Mouse (Mus musculus) forebrain, embryonic 15.5 days (tissue): Measurements from ENCODE around the gene Itgb2. TPM values are rescaled to one million over a fixed set of nuclear protein-coding genes. Genes with fewer than 3 reads are reported as not detected.

Experiments used
- ATAC-seq: fragments of 200-750 bp; cut with Nextera tagmentation; replicated peaks from 2 replicates; pipeline ENCODE4 v1.8.0; 2017; ENCODE audit warnings: mild to moderate bottlenecking, moderate TSS enrichment, moderate library complexity
- H3K27ac ChIP-seq: fragments of 300-500 bp; sonication (generic); replicated peaks from 2 replicates; pipeline ENCODE4 v1.5.1; 2015; ENCODE audit warnings: mild to moderate bottlenecking, inconsistent platforms
- H3K27me3 ChIP-seq: fragments of 300-500 bp; sonication (generic); 2 replicates; pipeline ENCODE4 v1.6.1; 2015; ENCODE audit warnings: inconsistent platforms
- H3K36me3 ChIP-seq: fragments of 300-500 bp; sonication (generic); 2 replicates; pipeline ENCODE4 v1.6.1; 2015; ENCODE audit warnings: mild to moderate bottlenecking, inconsistent platforms
- H3K4me1 ChIP-seq: fragments of 300-500 bp; sonication (generic); 2 replicates; pipeline ENCODE4 v1.6.1; 2015; ENCODE audit warnings: inconsistent platforms
- H3K4me2 ChIP-seq: fragments of 300-500 bp; sonication (generic); replicated peaks from 2 replicates; pipeline ENCODE4 v1.6.1; 2015; ENCODE audit warnings: mild to moderate bottlenecking, inconsistent platforms
- H3K4me3 ChIP-seq: fragments of 300-500 bp; sonication (generic); 2 replicates; pipeline ENCODE4 v1.5.1; 2015; ENCODE audit warnings: mild to moderate bottlenecking, inconsistent platforms
- H3K9ac ChIP-seq: fragments of 300-500 bp; sonication (generic); replicated peaks from 2 replicates; pipeline ENCODE4 v1.6.1; 2015; ENCODE audit warnings: mild to moderate bottlenecking, inconsistent platforms
- H3K9me3 ChIP-seq: fragments of 300-500 bp; sonication (generic); 2 replicates; pipeline ENCODE4 v1.6.1; 2016; ENCODE audit warnings: inconsistent platforms
- WGBS: fragments of 180-500 bp; shearing (Covaris S2); methylation state at CpG from one replicate; pipeline ENCODE4 v1.1.7; 2015; ENCODE audit warnings: mixed read lengths; 5-methylcytosine and 5-hydroxymethylcytosine counted together
- polyA plus RNA-seq: library from polyadenylated mRNA; unstranded; fragments of >200 nt; fragmentation: Nextera tagmentation; extraction: Ambion mirVana; gene quantifications from 2 replicates; pipeline ENCODE4 v1.2.1, GENCODE M21; 2015

The Itgb2 gene
- polyA plus RNA-seq, 1 experiment from 2014 or later: 0.87 TPM

- H3K27me3 ChIP-seq: no peaks in the 10 kb centered on the region
- WGBS: 89% methylated on average over 5 of the region's 5 CpGs
- H3K27ac ChIP-seq: no peak overlapping the region
- no peak overlapping the region for H3K4me2 ChIP-seq
- H3K9me3 ChIP-seq: no peaks in the 10 kb centered on the region
- peaks cover 16% of the 10 kb centered on the region for H3K4me1 ChIP-seq
- H3K4me3 ChIP-seq: no peak overlapping the region
- no peaks in the 10 kb centered on the region for H3K36me3 ChIP-seq
- ATAC-seq: no peak
- H3K9ac ChIP-seq: no peak overlapping the region
These were observed 9.6 kb upstream of the Itgb2 start for GRCm38 (mm10) chr10:77520497-77520896.

GRCm38 (mm10) chr10:77522021-77522731 is 7.9 kb upstream of the Itgb2 start:
- H3K27ac ChIP-seq: no peak overlapping the region
- H3K4me1 ChIP-seq: 0 out of 2 replicates have a peak, but pooled peaks cover 6% of the 10 kb centered on the region
- H3K36me3 ChIP-seq: no peaks in the 10 kb centered on the region
- no peaks in the 10 kb centered on the region for H3K27me3 ChIP-seq
- 0 out of 2 replicates have a peak, but pooled peaks have one; percentile 47 for ATAC-seq
- H3K4me3 ChIP-seq: peak overlapping the region; percentile 34
- WGBS: 11% methylated on average over 18 of the region's 18 CpGs
- peak overlapping the region; percentile 45 for H3K9ac ChIP-seq
- no peaks in the 10 kb centered on the region for H3K9me3 ChIP-seq
- peak overlapping the region; percentile 50 for H3K4me2 ChIP-seq

GRCm38 (mm10) chr10:77522746-77523145 is 7.3 kb upstream of the Itgb2 start:
- no peaks in the 10 kb centered on the region for H3K9me3 ChIP-seq
- peak overlapping the region; percentile 45 for H3K9ac ChIP-seq
- peak overlapping the region; percentile 50 for H3K4me2 ChIP-seq
- H3K27ac ChIP-seq: no peak overlapping the region
- WGBS: 52% methylated on average over 12 of the region's 12 CpGs
- H3K27me3 ChIP-seq: no peaks in the 10 kb centered on the region
- H3K4me3 ChIP-seq: peak overlapping the region; percentile 34
- 0 out of 2 replicates have a peak, but pooled peaks cover 6% of the 10 kb centered on the region for H3K4me1 ChIP-seq
- H3K36me3 ChIP-seq: no peaks in the 10 kb centered on the region
- ATAC-seq: peak; percentile 32; the same call in 1 of the 2 replicates

- Histone ChIP-seq H3K36me3 (no peaks in the 10 kb centered on the region), H3K4me1 (0 out of 2 replicates have a peak, but pooled peaks cover 6% of the 10 kb centered on the region), H3K4me2 (no peak overlapping the region), H3K9me3 (no peaks in the 10 kb centered on the region), H3K27me3 (no peaks in the 10 kb centered on the region), H3K9ac (no peak overlapping the region), H3K27ac (no peak overlapping the region), H3K4me3 (no peak overlapping the region)
- WGBS: 78% methylated on average over 7 of the region's 7 CpGs
- no peak for ATAC-seq
These were observed 6.7 kb upstream of the Itgb2 start for GRCm38 (mm10) chr10:77523321-77523720.

- H3K4me3 ChIP-seq: no peak overlapping the region
- 94% methylated on average over 2 of the region's 2 CpGs for WGBS
These were observed 3.6 kb upstream of the Itgb2 start for GRCm38 (mm10) chr10:77526488-77526887.

GRCm38 (mm10) chr10:77528634-77529033 is 1.4 kb upstream of the Itgb2 start:
- H3K27ac ChIP-seq: no peak overlapping the region
- no peaks in the 10 kb centered on the region for H3K36me3 ChIP-seq
- H3K4me2 ChIP-seq: no peak overlapping the region
- no peak overlapping the region for H3K4me3 ChIP-seq
- ATAC-seq: no peak
- 91% methylated on average over 6 of the region's 6 CpGs for WGBS
- H3K27me3 ChIP-seq: no peaks in the 10 kb centered on the region
- H3K9me3 ChIP-seq: no peaks in the 10 kb centered on the region
- H3K4me1 ChIP-seq: no peaks in the 10 kb centered on the region
- no peak overlapping the region for H3K9ac ChIP-seq

More at GRCm38 (mm10) chr10:77526488-77526887, 3.6 kb upstream of the Itgb2 start:
- no peak for ATAC-seq
- Histone ChIP-seq H3K36me3 (no peaks in the 10 kb centered on the region), H3K4me1 (0 out of 2 replicates have a peak, but pooled peaks cover 6% of the 10 kb centered on the region), H3K27me3 (no peaks in the 10 kb centered on the region), H3K4me2 (no peak overlapping the region), H3K9ac (no peak overlapping the region), H3K9me3 (no peaks in the 10 kb centered on the region), H3K27ac (no peak overlapping the region)

GRCm38 (mm10) chr10:77531026-77532019 is 1.3 kb downstream of the Itgb2 start:
- no peak overlapping the region for H3K27ac ChIP-seq
- H3K27me3 ChIP-seq: no peaks in the 10 kb centered on the region
- no peak overlapping the region for H3K4me2 ChIP-seq
- no peak overlapping the region for H3K4me3 ChIP-seq
- no peaks in the 10 kb centered on the region for H3K9me3 ChIP-seq
- WGBS: 92% methylated on average over 6 of the region's 6 CpGs
- no peak overlapping the region for H3K9ac ChIP-seq
- no peak for ATAC-seq
- H3K4me1 ChIP-seq: no peaks in the 10 kb centered on the region
- no peaks in the 10 kb centered on the region for H3K36me3 ChIP-seq

GRCm38 (mm10) chr10:77532020-77532413 is 2.0 kb downstream of the Itgb2 start:
- Histone ChIP-seq H3K27ac (no peak overlapping the region), H3K36me3 (no peaks in the 10 kb centered on the region), H3K9ac (no peak overlapping the region), H3K9me3 (no peaks in the 10 kb centered on the region), H3K4me3 (no peak overlapping the region), H3K4me1 (no peaks in the 10 kb centered on the region), H3K4me2 (no peak overlapping the region), H3K27me3 (no peaks in the 10 kb centered on the region)
- 91% methylated on average over 1 of the region's 1 CpGs for WGBS
- ATAC-seq: no peak

GRCm38 (mm10) chr10:77536727-77537126 is 6.7 kb downstream of the Itgb2 start:
- Histone ChIP-seq H3K36me3 (no peaks in the 10 kb centered on the region), H3K9me3 (no peaks in the 10 kb centered on the region), H3K27ac (no peak overlapping the region), H3K4me3 (no peak overlapping the region), H3K27me3 (no peaks in the 10 kb centered on the region), H3K4me1 (no peaks in the 10 kb centered on the region), H3K9ac (no peak overlapping the region), H3K4me2 (no peak overlapping the region)
- ATAC-seq: no peak
- WGBS: 86% methylated on average over 8 of the region's 8 CpGs

GRCm38 (mm10) chr10:77537215-77538209 is 7.5 kb downstream of the Itgb2 start:
- Histone ChIP-seq H3K4me1 (no peaks in the 10 kb centered on the region), H3K27me3 (no peaks in the 10 kb centered on the region), H3K36me3 (no peaks in the 10 kb centered on the region), H3K4me2 (no peak overlapping the region), H3K9ac (no peak overlapping the region), H3K4me3 (no peak overlapping the region), H3K27ac (no peak overlapping the region), H3K9me3 (no peaks in the 10 kb centered on the region)
- 87% methylated on average over 11 of the region's 11 CpGs for WGBS
- ATAC-seq: no peak

GRCm38 (mm10) chr10:77539320-77539945 is 9.4 kb downstream of the Itgb2 start:
- no peak overlapping the region for H3K27ac ChIP-seq
- no peaks in the 10 kb centered on the region for H3K9me3 ChIP-seq
- no peak for ATAC-seq
- H3K27me3 ChIP-seq: no peaks in the 10 kb centered on the region
- no peaks in the 10 kb centered on the region for H3K4me1 ChIP-seq
- H3K4me2 ChIP-seq: no peak overlapping the region
- H3K36me3 ChIP-seq: no peaks in the 10 kb centered on the region
- H3K9ac ChIP-seq: no peak overlapping the region
- WGBS: 84% methylated on average over 7 of the region's 7 CpGs
- H3K4me3 ChIP-seq: no peak overlapping the region
